Mouse (Mus musculus) embryo, embryonic 11 days (tissue): Measurements from ENCODE around the gene E130208F15Rik.

ENCODE experiments used
- DNase-seq: peaks from one replicate; pipeline ENCODE4 v3.0.0-alpha.2; 2015

Gene E130208F15Rik

DNA sequence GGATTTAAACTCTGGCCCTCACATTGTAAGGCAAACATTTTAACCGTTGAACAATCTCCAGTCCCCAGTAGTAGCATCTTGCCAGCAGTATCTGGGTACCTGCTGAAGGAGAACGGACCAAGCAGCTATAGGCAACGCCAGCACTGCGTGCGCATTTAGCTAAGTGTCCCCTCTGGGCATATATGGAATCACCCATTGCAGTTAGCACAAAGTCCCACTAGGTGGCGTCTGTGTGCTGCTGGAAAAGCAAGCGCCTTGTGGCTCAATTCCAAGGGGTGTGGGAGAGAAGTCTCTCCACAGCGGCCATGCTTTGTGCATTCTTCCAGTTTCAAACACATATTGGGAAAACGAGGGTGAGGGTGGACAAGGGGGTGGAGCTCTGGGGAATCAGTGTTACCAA, 14.8 kb downstream of the E130208F15Rik start:
- peak; percentile 90 for DNase-seq

DNA sequence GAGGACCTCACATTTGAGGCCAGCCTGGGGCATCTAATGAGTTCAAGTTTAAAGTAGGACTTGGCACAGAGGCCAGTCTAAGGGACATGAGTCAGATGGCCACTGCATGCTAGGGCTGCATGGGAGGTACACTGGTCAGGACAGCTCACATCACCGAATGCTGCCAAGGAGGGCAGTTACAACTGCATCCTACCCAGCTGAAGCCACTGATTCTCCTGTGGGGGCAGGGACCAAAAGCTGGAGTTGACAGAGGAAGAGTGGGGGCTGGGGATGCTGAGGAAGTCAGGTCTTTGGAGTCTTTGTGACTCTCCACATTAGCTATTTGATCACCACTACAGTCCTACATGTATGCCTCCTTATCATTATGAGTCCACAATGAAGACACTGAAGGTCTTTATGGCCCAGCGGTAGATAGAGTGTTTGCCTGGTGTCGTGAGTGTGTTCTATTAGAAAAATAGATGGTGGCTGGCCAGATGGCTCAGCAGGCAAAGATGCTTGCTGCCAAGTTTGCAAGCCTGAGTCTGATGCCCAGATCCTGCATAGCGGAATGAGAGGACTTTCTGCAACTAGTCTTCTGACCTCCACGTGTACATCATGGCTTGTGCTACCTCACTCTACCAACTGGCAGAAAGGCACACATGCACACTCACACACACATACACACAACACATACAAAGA, 18.0 kb downstream of the E130208F15Rik start:
- DNase-seq: no peak

DNA sequence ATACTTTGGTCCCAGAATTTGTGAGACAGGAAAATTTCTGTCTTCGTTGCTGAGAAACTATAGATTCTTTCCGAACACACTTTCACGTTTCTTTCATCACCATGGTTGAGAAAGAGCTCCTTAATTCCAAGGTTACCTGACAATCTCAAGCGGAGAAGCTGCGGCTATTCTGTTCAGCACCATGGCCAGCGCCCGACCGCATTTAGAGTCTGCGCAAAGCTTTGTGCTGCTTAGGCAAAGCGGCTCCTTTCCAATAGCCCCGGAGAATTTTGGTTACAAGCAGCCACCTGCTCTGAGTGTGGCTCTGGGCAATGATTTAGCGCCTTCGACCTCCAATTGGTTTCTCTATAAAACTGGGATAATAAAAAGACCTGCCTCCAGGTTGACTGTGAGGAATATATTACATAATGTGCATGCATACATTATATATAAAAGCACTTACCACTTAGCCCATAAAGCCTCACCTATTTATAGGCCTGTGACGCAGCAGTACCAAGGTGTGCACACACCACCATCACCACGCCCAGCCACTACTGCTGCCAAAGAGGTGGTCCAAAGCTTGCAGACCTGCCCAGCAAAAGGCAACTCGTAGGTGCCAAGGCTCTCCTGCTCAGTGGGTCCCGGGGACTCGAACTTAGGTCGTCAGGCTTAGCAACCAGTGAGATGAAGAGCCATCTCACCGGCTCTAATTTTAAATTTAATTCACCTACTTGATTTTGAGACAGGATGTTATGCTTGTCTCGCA, 25.3 kb downstream of the E130208F15Rik start:
- peak; percentile 87 for DNase-seq

DNA sequence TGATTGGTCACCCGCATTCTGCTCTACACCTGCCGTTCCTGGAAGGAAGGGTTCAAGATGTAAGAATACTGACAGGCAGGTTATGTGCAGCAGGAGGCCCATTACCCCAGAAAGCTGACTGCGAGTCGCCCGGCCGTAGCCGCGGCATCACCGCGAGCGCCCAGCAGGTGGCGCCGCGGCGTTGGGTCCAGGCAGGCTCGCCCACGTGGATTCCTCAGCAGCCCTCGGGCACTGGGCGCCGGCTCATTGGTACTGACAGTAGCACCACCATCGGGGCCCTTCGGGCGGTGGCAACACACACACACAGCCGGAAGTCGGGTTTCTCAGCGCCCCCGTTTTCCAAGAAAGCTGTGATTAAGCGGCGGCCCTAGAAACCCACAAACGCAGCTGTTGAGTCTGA, 26.3 kb downstream of the E130208F15Rik start:
- DNase-seq: peak; percentile 86

DNA sequence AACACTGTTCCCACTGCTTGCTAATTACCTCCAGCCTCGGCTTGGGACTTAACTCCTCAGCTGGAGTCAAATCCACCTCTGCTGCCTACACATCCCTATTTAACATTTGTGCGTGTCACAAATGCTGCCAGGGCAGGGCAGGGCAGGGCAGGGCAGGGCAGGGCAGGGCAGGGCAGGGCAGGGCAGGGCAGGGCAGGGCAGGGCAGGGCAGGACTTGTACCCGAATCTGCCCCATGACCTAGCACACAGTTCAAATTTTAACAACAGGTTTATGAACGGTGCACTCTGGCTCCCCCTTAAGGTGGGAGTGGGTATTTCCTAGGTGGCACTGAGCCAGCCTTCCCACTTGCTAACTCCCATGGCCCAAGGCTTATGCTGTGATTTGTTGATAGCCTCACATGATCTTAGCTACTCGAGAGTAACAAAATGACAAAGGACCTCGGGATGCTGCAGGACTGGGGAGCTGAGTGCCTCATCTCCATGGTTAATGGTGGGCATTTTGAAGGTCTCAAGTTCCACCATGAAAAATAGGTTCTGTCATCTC, 31.8 kb downstream of the E130208F15Rik start:
- peak; percentile 68 for DNase-seq

DNA sequence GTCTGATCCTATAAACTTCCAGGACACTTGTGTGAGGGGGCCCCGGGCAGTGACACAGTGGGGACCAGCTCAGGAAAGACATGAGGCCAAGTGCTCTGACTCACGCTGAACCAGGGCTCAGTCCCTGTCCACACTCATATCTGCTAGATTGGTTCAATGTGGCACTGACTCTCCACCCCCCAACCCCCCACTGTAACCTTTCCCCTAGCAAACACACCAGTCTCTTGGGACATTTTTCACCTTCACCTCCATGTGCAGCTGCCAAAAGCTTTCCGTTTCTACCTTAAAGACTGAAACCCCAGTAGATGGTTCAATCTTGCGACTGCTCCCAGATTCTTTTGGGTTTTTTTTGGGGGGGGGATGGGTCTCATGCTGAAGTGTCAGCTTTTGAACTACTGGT, 32.5 kb downstream of the E130208F15Rik start:
- DNase-seq: no peak

DNA sequence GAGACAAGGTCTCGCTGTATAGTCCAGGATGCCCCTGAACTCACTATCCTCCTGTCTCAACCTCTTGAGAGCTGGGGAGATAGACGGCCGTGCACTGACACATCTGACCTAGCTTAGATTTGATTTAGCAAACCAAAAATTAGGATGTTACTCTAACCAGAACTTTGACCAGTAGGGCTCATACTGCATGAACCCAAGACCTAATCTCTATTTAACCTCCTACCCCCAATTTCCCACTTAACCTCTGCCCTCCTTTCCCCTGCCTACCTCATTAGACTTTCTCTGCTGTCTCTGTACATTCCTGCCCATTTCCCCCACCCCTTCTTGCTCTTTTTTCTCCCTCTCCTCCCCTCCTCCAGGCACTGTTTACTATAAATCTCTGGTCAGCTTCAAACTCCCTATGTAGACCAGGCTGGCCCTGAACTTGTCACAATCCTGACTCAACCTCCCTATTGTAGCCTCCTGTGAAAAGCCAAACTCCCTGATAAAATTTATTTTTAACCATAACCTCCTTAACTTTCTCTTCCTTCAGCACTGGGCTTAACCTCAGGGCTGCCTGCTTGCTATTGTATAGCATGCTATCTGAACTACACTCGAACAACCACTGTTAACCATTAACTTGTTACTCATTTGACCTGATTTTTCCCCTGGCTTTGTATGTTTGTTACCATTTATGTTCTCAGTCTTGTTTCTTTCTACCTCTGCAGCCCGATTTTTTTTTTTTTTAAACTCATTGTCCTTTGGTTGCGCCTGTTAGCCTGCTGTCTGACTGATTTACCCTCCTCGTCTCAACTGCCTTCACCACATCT, 37.0 kb downstream of the E130208F15Rik start:
- no peak for DNase-seq

DNA sequence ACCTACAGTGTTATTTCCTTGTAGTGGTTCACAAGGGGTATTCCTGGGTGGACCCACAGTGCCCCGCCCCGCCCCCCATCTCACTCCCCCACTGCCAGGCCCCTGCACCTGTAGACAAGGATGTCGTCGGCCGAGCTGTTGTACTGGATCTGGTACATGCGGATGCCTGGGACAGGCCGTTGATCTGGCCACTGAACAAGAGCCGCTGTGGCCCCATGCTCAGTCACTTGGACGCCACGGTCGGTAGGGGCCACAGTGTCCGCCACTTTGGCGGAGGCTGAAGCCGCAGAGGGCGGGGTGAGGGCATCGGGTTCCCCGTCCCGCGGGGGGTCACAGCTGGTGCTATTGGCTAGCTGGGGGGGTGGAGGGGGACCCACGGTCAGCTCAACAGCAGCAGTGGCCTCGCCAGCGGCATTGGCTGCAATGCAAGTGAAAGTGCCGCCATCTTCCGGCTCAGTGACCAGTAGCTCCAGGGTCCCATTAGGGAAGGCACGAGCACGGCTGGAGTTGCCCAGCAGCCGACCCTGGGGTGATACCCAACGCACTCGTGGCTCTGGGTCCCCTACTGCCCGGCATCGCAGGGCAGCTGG, 37.8 kb downstream of the E130208F15Rik start:
- DNase-seq: no peak

DNA sequence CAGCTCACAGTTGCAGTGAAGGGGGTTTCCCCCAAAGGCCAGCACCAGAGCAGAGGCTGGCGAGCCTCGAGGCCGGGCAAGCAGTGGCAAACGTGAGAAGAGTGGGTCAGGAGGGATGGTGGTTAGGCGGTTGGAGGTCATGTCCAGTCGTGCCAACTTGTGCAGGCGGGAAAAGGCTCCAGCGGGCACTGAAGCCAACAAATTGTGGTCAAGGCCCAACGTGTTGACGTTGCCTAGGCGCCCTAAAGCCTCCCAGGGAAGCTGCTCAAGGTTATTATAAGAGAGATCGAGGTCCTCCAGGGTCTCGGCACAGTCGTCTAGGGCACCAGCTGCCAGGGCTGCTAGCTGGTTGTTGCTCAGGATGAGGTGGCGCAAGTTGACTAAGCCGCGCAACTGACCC, 38.5 kb downstream of the E130208F15Rik start:
- no peak for DNase-seq

DNA sequence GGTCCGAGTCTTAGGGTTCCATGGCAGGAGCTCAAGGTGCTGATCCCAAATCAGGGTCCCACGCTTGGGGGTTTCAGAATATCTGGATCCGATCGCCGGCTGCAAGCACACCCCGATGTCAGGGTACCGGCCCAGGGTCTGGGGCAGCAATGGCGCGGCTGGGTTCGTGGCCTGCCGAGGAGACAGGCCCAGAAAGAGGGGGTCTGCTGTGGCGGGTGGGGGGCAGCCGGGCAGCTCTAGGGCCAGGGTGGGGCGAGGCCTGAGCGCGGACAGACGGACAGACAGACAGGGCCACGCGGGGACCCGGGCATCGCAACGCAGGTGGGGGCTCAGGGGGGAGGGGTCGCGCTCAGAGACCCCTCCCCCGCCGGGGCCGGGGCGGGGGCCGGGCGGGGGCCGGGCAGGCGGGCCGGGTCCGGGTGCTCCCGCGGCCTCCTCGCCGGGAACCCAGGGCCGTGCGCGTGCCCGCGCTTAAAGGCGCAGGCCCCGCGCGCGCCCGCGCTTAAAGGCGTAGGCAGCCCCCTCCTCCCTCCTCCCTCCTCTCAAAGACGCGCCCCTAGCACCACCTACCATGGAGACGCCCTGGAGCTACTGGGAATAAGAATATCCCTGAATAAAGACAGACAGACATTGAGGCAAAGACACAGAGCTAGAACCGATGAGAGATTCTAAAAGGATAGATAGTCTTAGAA, 41.3 kb downstream of the E130208F15Rik start, which contains the start of gene Lrfn3:
TSS of gene Lrfn3 (minus strand) at position 121 of the 692 bp plus-strand sequence.
- peak; percentile 97 for DNase-seq

DNA sequence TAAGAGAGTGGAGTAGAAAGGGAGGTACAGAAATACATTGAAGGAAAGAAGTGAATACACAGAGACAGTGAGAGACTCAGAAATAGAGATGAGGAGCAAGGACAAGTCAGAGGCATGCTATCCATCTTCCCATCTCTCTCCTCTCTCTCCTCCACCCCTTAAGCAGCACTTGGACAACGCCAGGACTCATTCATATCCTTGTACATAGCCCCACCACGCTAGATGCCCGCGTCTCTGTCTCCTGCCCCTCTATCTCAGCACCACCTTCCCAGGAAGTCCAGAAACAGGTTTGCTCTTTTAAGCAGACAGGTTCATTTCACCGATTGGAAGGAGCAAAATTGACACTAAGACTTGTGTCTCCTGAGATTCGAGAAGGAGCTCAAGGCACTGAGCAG, 41.8 kb downstream of the E130208F15Rik start:
- DNase-seq: no peak

DNA sequence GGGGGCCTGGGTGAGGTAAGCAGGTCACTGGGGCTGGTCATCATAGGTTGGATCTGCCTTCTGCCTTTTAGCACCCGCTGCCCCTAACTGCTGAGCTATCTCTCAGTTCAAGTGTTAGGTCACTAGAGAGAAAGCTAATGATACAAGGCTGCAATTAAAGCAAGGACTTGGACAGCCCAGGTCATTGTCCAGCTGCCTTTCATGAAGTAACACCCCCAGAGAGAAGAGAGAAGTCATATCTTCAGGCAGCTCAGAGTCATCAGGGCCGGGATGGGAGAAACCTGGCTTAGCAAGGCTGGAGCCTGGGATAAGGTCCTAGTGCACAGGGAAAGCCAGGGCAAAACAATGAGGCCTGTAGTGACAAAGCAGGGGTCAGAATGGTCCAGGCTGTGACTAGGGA, 45.9 kb downstream of the E130208F15Rik start:
- DNase-seq: no peak
